Mouse (Mus musculus) liver, adult 2 months (tissue): Measurements from ENCODE around the gene Snx14. TPM values are rescaled to one million over a fixed set of nuclear protein-coding genes. Genes with fewer than 3 reads are reported as not detected.
A peak's percentile ranks its signal among the peaks of the same experiment; 100 is the strongest.
"Not testable (repeated sequence)": the region's sequence is repeated elsewhere in the genome, so short reads cannot be mapped to it uniquely, and the experiment has no call there.

Experiments used
- DNase-seq: peaks from one replicate; pipeline ENCODE4 v3.0.0-alpha.2; 2011; ENCODE audit warnings: low read depth, low spot score; ENCODE audit errors: extremely low read depth
- H3K27ac ChIP-seq: fragments of 200-500 bp; replicated peaks from 2 replicates; pipeline ENCODE4 v1.5.1; 2012; ENCODE audit warnings: low read depth, mild to moderate bottlenecking, control low read depth, inconsistent platforms, low read length; ENCODE audit not compliant: insufficient read depth
- H3K27me3 ChIP-seq: fragments of 200-500 bp; 2 replicates; pipeline ENCODE4 v1.6.1; 2012; ENCODE audit warnings: mild to moderate bottlenecking, moderate library complexity, low read length, inconsistent platforms; ENCODE audit not compliant: control insufficient read depth, insufficient read depth
- H3K36me3 ChIP-seq: fragments of 200-500 bp; 2 replicates; pipeline ENCODE4 v1.6.1; 2012; ENCODE audit warnings: low read length, inconsistent platforms; ENCODE audit not compliant: control insufficient read depth, insufficient read depth
- H3K4me1 ChIP-seq: fragments of 200-500 bp; 2 replicates; pipeline ENCODE4 v1.6.1; 2011; ENCODE audit warnings: low read length; ENCODE audit not compliant: control insufficient read depth, insufficient read depth
- H3K4me3 ChIP-seq: fragments of 200-500 bp; 2 replicates; pipeline ENCODE4 v1.5.1; 2011; ENCODE audit warnings: low read depth, mild to moderate bottlenecking, control low read depth, low read length, moderate library complexity; ENCODE audit not compliant: insufficient read depth
- H3K79me2 ChIP-seq: fragments of 200-500 bp; 2 replicates; pipeline ENCODE4 v1.6.1; 2012; ENCODE audit warnings: inconsistent platforms, mild to moderate bottlenecking, low read length, moderate library complexity; ENCODE audit not compliant: control insufficient read depth, insufficient read depth
- H3K9ac ChIP-seq: fragments of 200-500 bp; 2 replicates; pipeline ENCODE4 v1.6.1; 2012; ENCODE audit warnings: low read depth, mild to moderate bottlenecking, control low read depth, inconsistent platforms, low read length
- CTCF ChIP-seq: fragments of 200-500 bp; IDR thresholded peaks from 2 replicates; pipeline ENCODE4 v1.5.1; 2011; ENCODE audit warnings: low read depth, low read length, control low read depth
- POLR2A ChIP-seq: fragments of 200-500 bp; IDR thresholded peaks from 2 replicates; pipeline ENCODE4 v1.6.1; 2011; ENCODE audit warnings: low read length, control low read depth; ENCODE audit not compliant: insufficient read depth; ENCODE audit errors: extremely low read depth
- whole genome bisulfite sequencing: fragments of 180-500 bp; shearing (Covaris S2); methylation state at CpG from one replicate; pipeline ENCODE4 v1.1.7; 2018; 5-methylcytosine and 5-hydroxymethylcytosine counted together
- polyA plus RNA-seq: library from polyadenylated mRNA; depleted of rRNA; stranded (reverse); fragments of >200 nt; gene quantifications from 2 replicates; pipeline ENCODE4 v1.2.3, GENCODE M21; 2012
- total RNA-seq: library from RNA; depleted of rRNA; stranded (reverse); fragments of >200 nt; gene quantifications from 2 replicates; pipeline ENCODE4 v1.2.3, GENCODE M21; 2014

The Snx14 gene
- total and polyA plus RNA-seq, 2 experiments: 9.0 to 23.6 TPM

- Histone ChIP-seq H3K27ac (peak overlapping the region; percentile 97), H3K4me3 (peak overlapping the region; percentile 88), H3K36me3 (peaks cover 11% of the 10 kb centered on the region; the same call in 1 of the 2 replicates), H3K4me1 (peaks cover 7% of the 10 kb centered on the region), H3K9ac (peak overlapping the region; percentile 99), H3K79me2 (peaks cover 11% of the 10 kb centered on the region), H3K27me3 (no peaks in the 10 kb centered on the region)
- TF ChIP-seq POLR2A: no peak
- TF ChIP-seq CTCF: no peak
- WGBS: 1% methylated on average over 78 of the region's 78 CpGs
- peak; percentile 30 for DNase-seq
These were observed 42.5 kb upstream of the Snx14 start for GRCm38 (mm10) chr9:88481061-88481790.

DNA sequence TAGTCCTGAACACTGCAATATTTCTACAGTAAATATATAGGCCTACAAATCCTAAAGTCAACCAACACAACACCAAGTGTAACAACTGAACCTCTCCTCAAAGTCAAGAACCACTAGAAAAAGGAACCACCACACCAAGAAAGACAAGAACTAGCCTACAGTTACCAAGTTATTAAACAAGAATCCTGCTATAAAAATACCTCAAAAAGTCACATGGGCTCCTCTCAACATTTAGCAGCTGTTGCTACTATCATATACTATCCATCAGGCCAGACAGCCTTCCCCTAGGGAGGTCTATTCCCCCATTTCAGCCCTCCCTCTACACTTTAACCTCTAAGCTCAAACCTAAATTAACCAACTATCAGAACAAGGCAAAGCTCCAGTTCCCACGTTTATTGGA is 41.4 kb upstream of the Snx14 start:
- H3K79me2 ChIP-seq: peaks cover 11% of the 10 kb centered on the region
- H3K4me1 ChIP-seq: peaks cover 7% of the 10 kb centered on the region
- no peak overlapping the region for H3K9ac ChIP-seq
- H3K27me3 ChIP-seq: no peaks in the 10 kb centered on the region
- WGBS: 0% methylated on average over 1 of the region's 1 CpGs
- no peak overlapping the region for H3K4me3 ChIP-seq
- TF ChIP-seq CTCF: no peak
- TF ChIP-seq POLR2A: no peak
- no peak overlapping the region for H3K27ac ChIP-seq
- peaks cover 20% of the 10 kb centered on the region for H3K36me3 ChIP-seq
- no peak for DNase-seq

DNA sequence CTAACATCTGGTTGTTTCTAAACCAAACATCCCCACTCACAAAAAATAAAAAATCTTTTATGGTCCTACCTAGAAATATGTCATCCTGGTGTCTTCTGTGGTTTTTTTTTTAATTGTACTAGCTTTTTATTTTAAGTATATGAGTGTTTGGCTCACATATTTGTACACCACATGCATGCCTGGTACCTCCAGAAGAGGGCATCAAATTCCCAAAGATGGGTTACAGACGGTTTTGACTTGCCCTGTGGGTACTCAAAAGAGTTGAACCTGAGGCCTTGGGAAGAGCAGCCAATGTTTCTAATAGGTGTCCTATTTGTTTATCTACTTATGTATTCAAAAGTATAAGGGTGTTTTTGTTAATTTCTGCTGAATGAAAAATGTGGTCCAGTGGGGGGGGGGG is 37.4 kb upstream of the Snx14 start:
- peaks cover 45% of the 10 kb centered on the region for H3K36me3 ChIP-seq
- WGBS: 57% methylated on average over 1 of the region's 1 CpGs

GRCm38 (mm10) chr9:88461017-88461416 is 22.3 kb upstream of the Snx14 start:
- H3K27me3 ChIP-seq, DNase-seq, H3K27ac ChIP-seq, H3K4me3 ChIP-seq, H3K4me1 ChIP-seq, H3K79me2 ChIP-seq, H3K9ac ChIP-seq: not testable (repeated sequence)
- H3K36me3 ChIP-seq: peaks cover 48% of the 10 kb centered on the region
- WGBS: 90% methylated on average over 3 of the region's 4 CpGs

More for the DNA sequence above, 37.4 kb upstream of the Snx14 start:
- DNase-seq: no peak
- Histone ChIP-seq H3K27me3 (no peaks in the 10 kb centered on the region), H3K4me3 (no peak overlapping the region), H3K79me2 (peaks cover 9% of the 10 kb centered on the region), H3K27ac (no peak overlapping the region), H3K4me1 (peaks cover 5% of the 10 kb centered on the region), H3K9ac (no peak overlapping the region)
- TF ChIP-seq CTCF: no peak
- no peak for TF ChIP-seq POLR2A

DNA sequence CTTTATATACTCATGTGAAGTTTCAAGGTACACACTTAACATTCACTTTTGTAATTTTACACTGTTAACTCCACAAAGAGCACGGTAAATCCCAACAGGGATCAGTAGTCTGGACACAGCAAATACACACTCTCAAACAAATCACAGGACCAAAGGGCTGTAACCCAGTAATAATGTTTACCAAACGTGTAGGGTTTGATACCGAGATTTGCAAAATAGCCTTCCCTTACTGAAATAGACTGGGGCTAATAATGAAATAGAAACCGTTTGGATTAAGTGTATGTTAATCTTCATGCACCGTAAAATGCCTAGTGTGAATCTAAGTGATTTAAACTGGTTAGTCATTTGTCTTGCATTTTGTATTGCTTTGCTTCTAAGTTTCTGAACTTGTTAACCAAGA is 1.2 kb upstream of the Snx14 start:
- peaks cover 4% of the 10 kb centered on the region; the same call in 1 of the 2 replicates for H3K4me1 ChIP-seq
- no peak overlapping the region for H3K9ac ChIP-seq
- peak; percentile 41 for DNase-seq
- no peaks in the 10 kb centered on the region for H3K27me3 ChIP-seq
- no peak overlapping the region for H3K4me3 ChIP-seq
- H3K36me3 ChIP-seq: peaks cover 5% of the 10 kb centered on the region; the same call in 1 of the 2 replicates
- no peak overlapping the region for H3K27ac ChIP-seq
- 11% methylated on average over 5 of the region's 5 CpGs for WGBS
- peaks cover 3% of the 10 kb centered on the region; the same call in 1 of the 2 replicates for H3K79me2 ChIP-seq
- TF ChIP-seq CTCF: no peak
- TF ChIP-seq POLR2A: no peak

DNA sequence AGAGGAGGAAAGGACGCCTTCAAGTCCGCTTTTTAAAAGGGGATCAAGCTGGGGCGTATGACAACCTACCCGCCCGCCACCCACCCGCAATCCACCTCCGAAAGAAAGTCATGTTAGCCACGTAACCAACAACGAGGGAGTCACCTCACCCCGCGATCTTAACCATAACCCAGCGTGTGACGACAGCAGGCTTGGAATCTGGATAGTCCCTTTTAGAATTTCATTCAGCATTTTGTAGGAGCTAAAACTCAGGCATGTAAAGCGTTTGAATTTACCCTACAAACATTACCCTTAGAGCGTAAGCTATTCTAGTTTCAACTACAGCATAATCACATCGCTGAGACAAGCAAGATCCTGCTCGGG is 461 bp upstream of the Snx14 start:
- H3K27me3 ChIP-seq: no peaks in the 10 kb centered on the region
- H3K79me2 ChIP-seq: peaks cover 3% of the 10 kb centered on the region; the same call in 1 of the 2 replicates
- H3K36me3 ChIP-seq: peaks cover under 1% of the 10 kb centered on the region; the same call in 1 of the 2 replicates
- DNase-seq: no peak
- H3K9ac ChIP-seq: peak overlapping the region; percentile 74
- H3K27ac ChIP-seq: peak overlapping the region; percentile 32
- H3K4me1 ChIP-seq: peaks cover 4% of the 10 kb centered on the region; the same call in 1 of the 2 replicates
- WGBS: under 1% methylated on average over 17 of the region's 17 CpGs
- H3K4me3 ChIP-seq: peak overlapping the region; percentile 95
- TF ChIP-seq POLR2A (no peak), CTCF (no peak)
